Mouse (Mus musculus) liver, embryonic 14.5 days (tissue): Measurements from ENCODE around the gene Triobp.

Experiments
- CTCF ChIP-seq: IDR thresholded peaks from 2 replicates; pipeline ENCODE4 v1.5.1; 2016; ENCODE audit warnings: antibody characterized with exemption, low read depth, control low read depth
- EP300 ChIP-seq: IDR thresholded peaks from 2 replicates; pipeline ENCODE4 v1.6.1; 2016; ENCODE audit warnings: antibody characterized with exemption, low read depth

- TF ChIP-seq CTCF (no peak), EP300 (no peak)
These were observed 29.4 kb upstream of the Triobp start for GRCm38 (mm10) chr15:78918126-78918525.
